Mouse (Mus musculus) kidney, adult 11 months (tissue): ENCODE data around the gene Gdf7.

Experiments used
- DNase-seq: peaks from one replicate; pipeline ENCODE4 v3.0.0; 2022

The Gdf7 gene

GRCm38 (mm10) chr12:8326825-8327674 is 25.3 kb upstream of the Gdf7 start:
- peak; percentile 85 for DNase-seq

GRCm38 (mm10) chr12:8325943-8326522 is 24.3 kb upstream of the Gdf7 start:
- DNase-seq, result no peak

- no peak for DNase-seq
These were observed 23.6 kb upstream of the Gdf7 start for GRCm38 (mm10) chr12:8325245-8325942.

- DNase-seq, result no peak
These were observed 22.3 kb upstream of the Gdf7 start for GRCm38 (mm10) chr12:8324086-8324485.

- DNase-seq, result no peak
These were observed 19.8 kb upstream of the Gdf7 start for GRCm38 (mm10) chr12:8321506-8321905.

- DNase-seq, result peak; percentile 71
These were observed 18.4 kb upstream of the Gdf7 start for GRCm38 (mm10) chr12:8320084-8320713.

- no peak for DNase-seq
These were observed 14.8 kb upstream of the Gdf7 start for GRCm38 (mm10) chr12:8316541-8316940.

GRCm38 (mm10) chr12:8313773-8314172 is 12.0 kb upstream of the Gdf7 start:
- no peak for DNase-seq

- peak; percentile 70 for DNase-seq
These were observed 11.6 kb upstream of the Gdf7 start, which contains the start of gene Hs1bp3 for GRCm38 (mm10) chr12:8313270-8313771. TSS of gene Hs1bp3 (plus strand) at chr12:8313432.

- DNase-seq, result no peak
These were observed 10.5 kb upstream of the Gdf7 start for GRCm38 (mm10) chr12:8312266-8312665.

GRCm38 (mm10) chr12:8310992-8311391 is 9.2 kb upstream of the Gdf7 start:
- no peak for DNase-seq

- DNase-seq, result no peak
These were observed 5.2 kb upstream of the Gdf7 start for GRCm38 (mm10) chr12:8306910-8307309.

- peak; percentile 38 for DNase-seq
These were observed 4.7 kb upstream of the Gdf7 start for GRCm38 (mm10) chr12:8306432-8306831.

GRCm38 (mm10) chr12:8305258-8305657 is 3.5 kb upstream of the Gdf7 start:
- no peak for DNase-seq

- no peak for DNase-seq
These were observed 541 bp downstream of the Gdf7 start for GRCm38 (mm10) chr12:8301011-8301814.

GRCm38 (mm10) chr12:8300521-8300920 is 1.2 kb downstream of the Gdf7 start:
- no peak for DNase-seq

GRCm38 (mm10) chr12:8300111-8300480 is 1.7 kb downstream of the Gdf7 start:
- no peak for DNase-seq

- no peak for DNase-seq
These were observed 2.3 kb downstream of the Gdf7 start for GRCm38 (mm10) chr12:8299143-8300110.

- DNase-seq, result no peak
These were observed 3.2 kb downstream of the Gdf7 start for GRCm38 (mm10) chr12:8298361-8299142.

GRCm38 (mm10) chr12:8297586-8298214 is 4.1 kb downstream of the Gdf7 start:
- no peak for DNase-seq
